Mouse (Mus musculus) right cerebral cortex, adult 18-20 months (tissue): ENCODE measurements around the gene Pygo1.

Experiments used
- DNase-seq: peaks from one replicate; pipeline ENCODE4 v3.0.0; 2022; ENCODE audit warnings: mixed read lengths

Pygo1 gene

GRCm38 (mm10) chr9:72936301-72936700, 10.9 kb downstream of the Pygo1 start:
- DNase-seq, result no peak

GRCm38 (mm10) chr9:72943424-72943823, 18.0 kb downstream of the Pygo1 start:
- no peak for DNase-seq

DNA sequence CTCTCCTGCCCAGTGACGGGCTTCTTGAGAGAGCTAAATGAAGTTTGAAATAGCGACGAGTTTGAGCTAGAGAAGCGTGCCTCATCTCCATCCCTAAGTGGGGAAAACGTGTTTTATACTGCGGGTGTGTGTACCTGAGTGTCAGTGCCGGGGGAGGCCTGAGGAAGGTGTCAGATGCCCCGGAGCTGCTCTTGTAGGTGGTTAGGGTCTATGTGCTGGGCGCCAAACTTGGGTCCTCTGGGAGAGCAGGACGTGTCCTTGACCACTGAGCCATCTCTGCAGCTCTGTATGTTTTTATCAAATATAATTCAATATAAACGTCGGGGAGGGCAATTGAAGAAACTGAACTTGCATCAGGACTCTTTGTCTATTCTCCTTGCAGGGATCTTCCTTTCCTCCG, 18.8 kb downstream of the Pygo1 start:
- no peak for DNase-seq

- no peak for DNase-seq
Observed at GRCm38 (mm10) chr9:72947010-72947409, 21.6 kb downstream of the Pygo1 start.

- no peak for DNase-seq
Observed at GRCm38 (mm10) chr9:72949572-72949971, 24.1 kb downstream of the Pygo1 start.

GRCm38 (mm10) chr9:72954746-72955145, 29.3 kb downstream of the Pygo1 start:
- DNase-seq, result no peak

DNA sequence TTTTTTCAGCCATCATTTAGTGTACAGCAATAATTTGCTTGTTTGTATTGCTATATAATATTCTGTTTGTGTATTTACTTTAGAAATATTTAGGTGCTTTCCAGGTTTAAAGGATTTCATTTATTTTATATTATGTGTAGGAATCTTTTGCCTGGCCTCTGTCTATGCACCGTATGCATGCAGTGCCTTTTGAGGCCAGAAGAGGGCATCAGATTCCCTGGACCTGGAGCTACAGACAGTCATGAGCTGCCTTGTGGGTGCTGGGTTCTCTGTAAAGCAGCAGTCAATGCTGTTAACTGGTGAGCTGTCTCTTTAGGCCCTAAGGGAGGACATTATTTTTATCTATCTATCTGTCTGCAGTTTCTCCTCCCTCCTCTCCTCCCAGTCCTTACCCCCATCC, 30.1 kb downstream of the Pygo1 start:
- DNase-seq, result peak; percentile 31

DNA sequence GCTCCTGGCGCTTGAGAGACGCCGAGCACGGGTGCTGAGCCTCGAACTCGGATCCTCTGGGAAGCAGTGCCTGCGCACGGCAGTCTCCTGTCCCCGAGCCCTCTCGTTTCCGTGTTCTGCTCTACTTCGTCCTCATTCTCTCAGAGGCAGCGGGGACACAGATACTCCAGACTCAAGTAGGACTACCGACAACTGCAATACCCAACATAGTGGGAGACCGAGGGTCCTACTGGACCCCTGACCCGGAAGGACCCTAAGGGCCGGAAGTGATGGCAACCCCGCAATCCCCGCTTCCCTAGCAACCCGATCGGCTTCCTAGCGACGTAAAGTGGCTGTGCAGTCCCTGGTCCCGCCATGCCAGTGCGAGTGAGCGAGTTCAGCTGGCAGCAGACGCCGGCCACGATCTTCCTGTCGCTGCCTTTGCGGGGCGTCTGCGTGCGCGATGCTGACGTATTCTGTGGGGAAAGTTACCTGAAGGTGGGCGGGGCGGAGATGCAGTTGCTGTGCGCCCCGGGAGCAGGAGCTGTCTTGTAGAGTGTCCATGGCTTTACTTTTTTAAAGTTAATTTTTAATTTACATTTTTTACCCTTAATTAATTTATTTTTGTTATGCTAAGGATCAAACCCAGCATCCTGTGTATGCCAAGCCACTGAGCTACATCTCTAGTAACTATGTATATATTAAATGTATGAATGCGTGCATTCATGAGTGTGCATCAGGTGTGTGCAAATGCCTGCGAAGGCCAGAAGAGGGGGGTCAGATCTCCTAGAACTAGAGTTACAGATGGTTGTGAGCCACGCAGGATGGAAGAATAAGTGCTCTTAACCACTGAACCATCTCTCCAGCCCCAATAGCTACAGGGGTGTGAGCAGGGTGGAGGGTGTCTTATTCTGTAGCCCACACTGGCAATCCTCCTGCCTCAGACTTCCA, 33.3 kb downstream of the Pygo1 start, which contains the start of the genes Dyx1c1 and Gm44503:
Dyx1c1 (plus strand) TSS at position 265 of the 930 bp plus-strand sequence.
Gm44503 (plus strand) TSS at position 332 of the 930 bp plus-strand sequence.
- DNase-seq, result peak; percentile 82

GRCm38 (mm10) chr9:72961346-72961745, 35.9 kb downstream of the Pygo1 start:
- DNase-seq, result no peak

DNA sequence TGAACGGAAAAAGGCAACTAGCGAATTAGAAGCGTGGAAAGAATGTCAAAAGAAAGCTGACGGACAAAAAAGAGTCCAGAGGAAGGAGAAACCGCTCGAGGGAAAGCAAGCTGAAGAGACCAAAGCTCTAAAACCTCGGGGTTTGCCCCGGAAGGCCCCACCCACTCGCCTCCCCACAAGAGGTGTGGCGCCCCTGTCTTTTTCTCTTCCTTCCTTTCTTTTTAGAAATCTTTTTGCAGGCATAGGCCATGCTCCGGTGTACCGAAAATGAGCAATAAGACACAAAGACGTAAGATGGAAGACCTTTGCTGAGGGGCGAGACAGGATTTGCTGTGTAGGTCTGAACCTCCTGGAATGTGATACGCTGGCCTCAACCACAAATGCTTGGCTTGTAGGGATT, 36.5 kb downstream of the Pygo1 start:
- DNase-seq, result no peak

DNA sequence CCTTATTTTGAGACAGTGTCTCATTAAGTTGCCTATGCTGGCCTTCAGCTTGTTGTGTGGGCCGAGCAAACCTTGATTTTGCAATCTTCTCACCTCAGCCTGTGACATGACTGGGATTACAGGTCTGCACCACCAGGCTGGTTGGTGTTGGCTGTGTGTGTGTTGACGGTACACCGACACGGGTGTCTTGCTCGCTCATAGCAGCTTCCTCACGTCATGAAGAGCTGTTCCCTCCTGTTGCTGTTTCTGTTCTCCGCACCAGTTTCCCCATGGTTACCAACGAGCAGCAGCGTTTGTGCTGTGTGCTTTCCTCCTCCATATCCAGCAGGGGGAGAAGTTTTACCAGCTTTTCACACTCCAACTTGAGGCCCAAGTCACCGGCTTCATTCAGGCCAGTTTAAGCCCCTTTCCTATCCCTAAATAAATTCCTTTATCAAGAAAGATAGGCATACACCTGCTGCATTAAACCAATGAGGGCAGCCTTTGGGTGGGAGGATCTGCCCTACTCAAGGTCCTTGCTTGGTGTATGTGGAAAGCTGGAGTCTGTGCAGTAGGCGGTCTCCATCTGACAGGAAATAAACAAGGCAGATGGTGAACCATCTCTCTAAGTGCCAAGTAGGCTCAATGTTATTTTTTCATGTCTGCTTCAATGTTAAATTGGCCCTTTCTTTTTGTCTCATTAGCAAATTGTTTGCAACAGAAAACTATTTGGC, 43.1 kb downstream of the Pygo1 start:
- peak; percentile 72 for DNase-seq

DNA sequence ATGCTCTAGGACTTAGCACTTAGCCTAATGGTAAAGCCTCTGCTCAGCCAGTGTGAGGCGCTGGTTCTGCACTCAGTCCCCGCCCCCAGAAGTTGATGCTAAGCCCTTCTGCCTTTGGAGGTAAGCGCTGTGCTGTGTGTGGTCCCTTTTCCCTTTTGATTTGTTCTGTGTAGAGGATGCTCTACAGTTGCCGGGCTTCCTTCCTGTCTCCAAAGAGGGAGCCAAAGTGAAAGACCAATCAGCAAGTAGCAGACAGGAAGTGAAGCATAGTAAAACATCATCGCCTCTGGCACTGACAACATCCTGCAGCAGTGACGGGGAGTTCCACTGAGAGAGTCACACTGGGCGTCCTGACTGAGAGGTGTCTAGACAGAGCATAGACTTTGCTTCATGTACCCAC, 44.4 kb downstream of the Pygo1 start:
- DNase-seq, result no peak

- no peak for DNase-seq
Observed at GRCm38 (mm10) chr9:72972435-72972834, 47.0 kb downstream of the Pygo1 start.

DNA sequence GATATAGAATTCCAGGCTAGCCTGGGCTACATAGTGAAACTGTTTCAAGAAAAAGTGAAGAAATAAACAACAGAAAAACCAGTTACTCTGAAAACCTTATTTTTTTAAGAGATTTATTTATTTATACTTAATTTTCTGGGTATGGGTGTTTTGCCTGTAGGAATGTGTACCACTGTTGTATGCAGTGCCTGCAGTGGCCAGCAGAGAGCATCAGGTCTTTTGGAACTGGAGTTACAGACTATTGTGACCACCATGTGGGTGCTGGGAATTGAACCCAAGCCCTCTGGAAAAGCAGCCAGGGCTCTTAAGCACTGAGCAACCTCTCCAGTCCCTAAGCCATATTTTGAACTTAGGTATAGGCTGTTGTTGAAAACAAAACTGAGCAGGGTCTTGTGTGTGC, 47.5 kb downstream of the Pygo1 start:
- no peak for DNase-seq

- DNase-seq, result no peak
Observed at GRCm38 (mm10) chr9:72974734-72975133, 49.3 kb downstream of the Pygo1 start.

GRCm38 (mm10) chr9:72975242-72975641, 49.8 kb downstream of the Pygo1 start:
- no peak for DNase-seq

DNA sequence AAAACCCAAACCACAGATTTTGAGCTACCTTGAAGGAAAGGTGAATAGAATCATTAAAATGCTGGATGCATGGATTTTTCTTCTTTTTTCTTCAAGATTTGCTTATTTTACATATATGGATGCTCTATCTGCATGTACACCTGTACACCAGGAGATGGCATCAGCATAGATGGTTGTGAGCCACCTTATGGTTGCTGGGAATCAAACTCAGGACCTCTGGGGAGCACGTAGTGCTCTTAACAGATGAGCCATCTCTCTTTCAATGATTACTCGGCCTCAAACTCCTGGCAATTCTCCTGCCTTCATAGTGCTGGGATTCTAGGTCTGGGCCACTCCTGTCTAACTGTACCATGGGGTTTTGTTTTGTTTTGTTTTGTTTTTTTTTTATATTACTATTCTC, 57.6 kb downstream of the Pygo1 start:
- no peak for DNase-seq

- peak; percentile 99 for DNase-seq
Observed at GRCm38 (mm10) chr9:72985250-72986220, 60.1 kb downstream of the Pygo1 start, which contains the start of the genes Ccpg1os and Ccpg1. Ccpg1os (minus strand) TSS chr9:72985382. Ccpg1 (plus strand) TSS chr9:72985429.

- DNase-seq, result no peak
Observed at GRCm38 (mm10) chr9:72987703-72988102, 62.3 kb downstream of the Pygo1 start.

DNA sequence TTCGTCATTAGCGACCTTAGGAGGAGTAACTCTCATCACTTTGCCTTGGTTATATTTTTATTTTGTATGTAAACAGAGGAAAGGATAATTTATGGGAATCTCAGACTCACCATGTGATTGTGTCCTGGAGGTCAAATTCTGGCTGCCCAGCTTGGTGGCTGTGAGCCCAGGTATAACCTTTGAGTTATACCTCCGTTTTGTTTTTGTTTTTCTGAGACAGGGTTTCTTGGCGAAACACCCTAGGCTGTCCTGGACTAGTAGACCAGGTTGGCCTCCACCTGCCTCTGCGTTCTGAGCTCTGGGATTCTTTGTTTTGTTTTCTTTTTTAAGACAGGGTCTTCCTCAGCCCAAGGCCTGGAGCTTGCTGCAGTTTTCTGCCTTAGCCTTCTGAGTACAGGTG, 63.3 kb downstream of the Pygo1 start:
- DNase-seq, result no peak

GRCm38 (mm10) chr9:72991420-72991819, 66.0 kb downstream of the Pygo1 start:
- no peak for DNase-seq

DNA sequence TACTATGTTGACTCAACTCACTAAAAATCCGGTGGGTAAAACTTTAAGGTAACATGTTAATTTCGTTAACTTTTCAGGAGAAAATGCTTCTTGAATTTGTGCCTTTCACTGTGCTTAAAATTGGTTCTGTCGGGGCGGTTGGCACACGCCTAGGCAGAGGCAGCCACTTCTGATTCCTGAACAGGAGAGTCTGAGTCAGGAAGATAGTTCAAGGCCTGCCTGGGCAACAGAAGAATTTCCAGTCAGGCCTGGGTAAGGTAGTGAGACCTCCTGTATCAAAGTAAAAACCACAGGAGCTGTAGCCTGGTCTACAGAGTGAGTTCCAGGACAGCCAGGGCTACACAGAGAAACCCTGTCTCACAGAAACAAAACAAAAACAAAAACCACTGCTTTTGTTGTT, 67.1 kb downstream of the Pygo1 start:
- no peak for DNase-seq

DNA sequence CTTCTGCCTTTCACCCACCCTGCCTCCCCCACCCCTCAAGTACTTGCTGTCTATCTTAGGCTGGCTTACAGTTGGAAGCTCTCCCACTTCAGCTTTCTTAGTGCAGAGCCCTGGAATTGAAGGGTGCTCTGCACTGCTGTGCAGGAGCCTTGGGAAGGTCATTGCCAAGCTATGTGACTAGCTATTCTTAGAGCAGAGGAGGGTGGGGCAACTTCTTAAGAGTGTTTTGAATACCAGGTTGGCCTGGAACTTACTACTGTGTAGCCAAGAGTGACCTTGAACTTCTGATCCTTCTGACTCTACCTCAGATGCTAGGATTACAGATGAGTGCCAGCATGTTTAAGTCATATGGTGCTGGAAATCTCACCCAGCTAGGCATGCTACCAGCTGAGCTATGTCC, 70.7 kb downstream of the Pygo1 start:
- no peak for DNase-seq
